Mouse (Mus musculus) brain, embryonic 14.5 days (tissue): ENCODE results near the gene Cntnap2. TPM values are rescaled to one million over a fixed set of nuclear protein-coding genes. Genes with fewer than 3 reads are reported as not detected.

ENCODE experiments used
- DNase-seq: peaks from one replicate; pipeline ENCODE4 v3.0.0-alpha.2; 2011; ENCODE audit warnings: low read depth
- CTCF ChIP-seq: fragments of 200-500 bp; IDR thresholded peaks from 2 replicates; pipeline ENCODE4 v1.5.1; 2012; ENCODE audit warnings: inconsistent platforms, mild to moderate bottlenecking, moderate library complexity, borderline replicate concordance; ENCODE audit not compliant: insufficient read depth, insufficient read length; ENCODE audit errors: extremely low read depth
- POLR2A ChIP-seq: fragments of 200-500 bp; IDR thresholded peaks from 2 replicates; pipeline ENCODE4 v1.6.1; 2012; ENCODE audit warnings: mild to moderate bottlenecking, inconsistent platforms, borderline replicate concordance; ENCODE audit not compliant: poor library complexity, insufficient read depth, insufficient read length, severe bottlenecking; ENCODE audit errors: extremely low read depth
- polyA plus RNA-seq: library from polyadenylated mRNA; depleted of rRNA; stranded (reverse); fragments of >200 nt; gene quantifications from 2 replicates; pipeline ENCODE4 v1.2.3, GENCODE M21; 2012; rRNA removed

The Cntnap2 gene
- polyA plus RNA-seq, result 75.8 and 77.9 TPM in 2 replicates

DNA sequence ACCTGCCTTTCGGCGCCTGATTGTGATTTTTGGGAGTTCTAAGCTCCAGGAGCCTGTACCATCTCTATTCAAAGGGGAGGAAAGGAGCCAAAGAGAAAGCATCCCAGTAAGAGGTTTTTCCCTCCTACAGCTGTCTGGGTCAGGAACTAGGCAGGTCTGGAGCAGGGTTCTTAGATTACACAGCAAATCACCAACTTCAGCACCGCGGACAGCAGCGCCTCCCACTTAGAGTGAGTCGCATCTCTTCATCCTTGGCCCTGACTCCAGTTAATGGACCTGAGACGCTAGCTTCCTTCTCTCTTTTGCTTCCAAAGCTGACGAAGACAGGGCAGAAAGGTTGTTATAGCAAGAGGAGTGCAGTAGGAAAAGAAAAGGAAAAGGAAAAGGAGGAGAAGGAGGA is at the start of gene Cntnap2:
Gene Cntnap2 (plus strand): TSS at position 267 of the 400 bp plus-strand sequence.
- DNase-seq, result peak; percentile 84
- TF ChIP-seq CTCF (no peak), POLR2A (no peak)

DNA sequence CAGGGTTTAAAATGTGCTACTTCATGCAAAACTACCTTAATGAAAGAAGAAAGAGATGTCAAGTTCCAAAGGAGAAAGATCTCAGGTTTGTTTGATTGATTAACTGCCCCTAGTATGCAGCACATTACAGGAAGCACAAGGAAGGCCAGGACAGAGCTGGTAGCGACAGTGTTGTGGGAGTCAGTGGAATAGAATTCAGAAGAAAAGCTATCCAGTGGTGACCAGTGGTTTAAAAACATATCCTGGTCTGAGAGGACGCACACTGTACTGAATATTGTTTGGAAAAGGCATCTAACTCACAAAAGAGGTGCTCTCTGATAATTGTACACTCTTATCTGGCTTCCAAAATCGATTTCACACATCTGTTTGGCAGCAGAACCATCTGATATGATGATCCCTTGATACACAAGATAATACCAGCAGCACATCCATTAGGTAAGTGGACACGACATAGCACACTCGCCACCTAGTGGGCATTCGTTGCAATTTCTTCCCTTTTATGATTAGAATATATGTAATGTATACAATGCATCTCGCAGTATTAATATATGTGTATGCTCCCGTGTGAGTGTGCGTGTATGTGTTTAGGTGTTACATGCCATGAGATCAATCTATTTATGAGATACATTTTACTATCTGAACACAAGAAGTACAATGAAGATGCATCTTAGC is 33.0 kb upstream of the Cntnap2 start:
- no peak for TF ChIP-seq POLR2A
- peak; percentile 67; the same call in 1 of the 2 replicates for TF ChIP-seq CTCF
- DNase-seq, result peak; percentile 85

DNA sequence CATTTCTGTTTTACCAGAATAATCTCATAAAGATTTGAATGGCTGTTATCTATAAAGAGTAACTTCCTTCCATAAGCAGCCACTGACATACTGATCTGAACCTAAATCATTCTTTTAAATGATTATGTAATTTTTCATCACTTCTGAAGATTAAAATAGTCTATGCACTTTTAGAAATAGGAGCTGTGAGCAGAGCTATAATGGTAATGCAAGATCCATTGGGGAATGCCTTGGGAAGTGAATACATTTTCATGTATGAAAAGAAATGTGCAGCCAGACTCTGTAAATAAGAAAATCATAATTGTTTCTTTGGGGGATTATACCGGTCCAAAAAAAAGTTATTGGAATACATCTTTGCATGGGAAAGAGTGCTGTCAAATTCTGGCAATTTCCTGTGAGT is 19.7 kb upstream of the Cntnap2 start:
- no peak for DNase-seq
- no peak for TF ChIP-seq POLR2A
- no peak for TF ChIP-seq CTCF

DNA sequence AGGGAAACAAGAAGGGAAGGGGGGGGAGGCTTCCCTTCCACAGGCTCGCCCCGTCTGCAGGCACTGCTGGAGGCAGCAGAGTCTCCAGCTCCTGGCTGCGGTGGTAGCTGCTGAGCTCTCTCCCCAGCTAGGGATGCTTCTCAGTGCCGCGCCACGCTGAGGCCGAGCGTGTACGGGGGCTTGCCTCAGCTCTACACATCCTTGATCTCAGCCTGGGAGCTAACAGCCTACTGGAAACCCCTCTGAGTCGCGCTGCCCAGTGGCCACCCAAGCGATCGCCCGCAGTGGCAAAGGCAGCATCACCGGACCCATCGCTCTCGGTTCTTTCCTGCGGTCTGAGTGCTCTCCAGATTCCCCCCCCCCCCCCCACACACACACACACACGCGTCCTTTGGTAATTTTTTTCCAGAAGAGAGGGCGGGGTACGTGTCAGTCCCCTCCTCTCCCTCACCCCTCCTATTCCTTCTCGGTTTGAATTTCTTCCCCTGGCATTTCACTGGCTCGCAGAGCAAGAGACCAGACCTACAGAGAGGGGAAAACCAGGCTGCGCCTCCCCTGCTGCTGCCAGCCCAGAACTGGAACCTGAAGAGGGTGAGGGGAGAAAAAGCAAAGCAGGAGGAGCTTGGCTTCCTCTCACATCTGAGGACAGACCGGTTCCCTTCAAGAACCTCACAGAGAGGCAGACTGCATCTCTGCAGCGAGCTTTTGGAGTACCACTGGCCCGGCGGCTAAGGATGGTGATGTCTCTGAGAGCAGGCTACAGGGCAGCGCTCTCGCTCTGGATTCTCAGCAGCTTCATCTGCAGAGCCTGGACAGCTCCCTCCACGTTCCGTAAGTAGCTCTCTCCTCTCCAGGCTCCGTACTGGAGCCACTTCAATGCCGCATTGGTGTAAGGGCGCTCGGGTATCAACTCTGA is 657 bp downstream of the Cntnap2 start:
- 0 out of 2 replicates have a peak, but pooled peaks have one; percentile 20 for TF ChIP-seq POLR2A
- no peak for TF ChIP-seq CTCF
- peak; percentile 85 for DNase-seq

DNA sequence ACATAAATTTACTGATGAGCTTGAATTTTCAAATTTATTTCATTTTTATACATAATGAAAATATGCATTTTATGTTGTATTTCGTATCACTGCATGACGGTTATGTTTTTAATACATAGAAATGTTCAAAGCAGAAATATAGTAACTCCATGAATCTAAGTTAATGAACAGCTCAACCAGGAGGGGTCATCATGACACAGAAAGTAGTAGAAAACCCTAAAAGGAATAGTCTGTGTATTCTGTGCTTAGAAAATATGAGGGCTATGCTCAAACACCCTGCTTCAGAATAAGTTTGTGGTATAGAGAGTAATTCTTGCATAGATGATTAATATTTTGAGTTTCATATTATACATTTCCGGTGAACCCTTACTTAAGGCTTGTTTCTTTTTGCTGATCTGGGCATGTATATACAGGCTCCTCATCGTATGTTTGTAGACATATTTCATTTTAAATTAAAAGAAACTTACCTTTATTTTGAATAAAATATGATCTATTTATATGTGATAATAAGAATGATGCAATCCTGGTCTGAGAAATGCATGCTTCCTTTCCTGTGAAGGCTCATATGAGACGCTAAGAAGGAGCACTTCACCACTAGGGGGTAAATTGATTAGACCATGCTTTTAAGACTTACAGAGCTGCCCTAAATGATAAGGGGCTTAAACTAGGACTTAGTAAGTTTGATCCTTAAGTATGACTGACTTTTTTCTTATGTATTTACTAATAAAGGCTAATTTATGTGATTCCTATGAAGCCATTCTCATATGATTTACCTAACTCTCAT is 3.2 kb downstream of the Cntnap2 start:
- TF ChIP-seq CTCF (peak; percentile 9; the same call in 1 of the 2 replicates), POLR2A (no peak)
- DNase-seq, result peak; percentile 75

DNA sequence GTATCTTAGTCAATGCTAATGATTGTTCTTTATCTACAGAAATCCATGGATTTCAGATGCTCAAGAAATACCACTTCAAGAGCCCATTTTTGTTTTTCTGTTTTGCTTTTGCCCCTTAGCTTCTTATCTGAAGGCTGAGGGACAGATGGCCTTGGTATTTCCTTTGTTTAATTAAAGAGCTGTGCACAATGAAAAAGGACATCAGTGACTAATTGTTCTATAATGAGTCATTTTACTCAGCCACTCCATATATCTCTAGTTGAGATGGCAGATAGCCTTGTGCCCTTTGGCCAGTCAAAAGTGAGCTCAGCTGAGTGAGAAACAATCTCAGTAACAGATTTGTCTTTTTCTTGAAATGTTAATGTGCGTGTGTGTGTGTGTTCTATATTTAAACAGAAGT is 29.1 kb downstream of the Cntnap2 start:
- DNase-seq, result no peak
- TF ChIP-seq POLR2A (no peak), CTCF (no peak)

DNA sequence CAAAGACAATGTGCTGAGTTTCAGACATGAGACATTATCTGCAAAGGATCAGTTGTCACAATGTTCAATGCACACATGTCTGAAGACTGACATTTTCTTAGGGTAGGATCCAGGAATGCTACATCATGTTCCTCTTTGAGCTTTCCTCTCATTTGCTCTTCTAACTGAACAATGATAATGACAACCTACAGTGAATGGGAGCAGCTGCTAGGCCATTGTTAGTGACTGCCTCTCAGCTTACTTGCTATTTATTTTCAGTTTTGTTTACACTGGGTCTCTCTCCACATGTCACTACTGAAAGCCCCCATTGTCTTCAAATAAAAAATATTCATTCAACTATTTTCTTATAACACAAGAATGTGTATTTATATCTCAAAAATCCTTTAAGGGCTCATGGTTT is 54.5 kb downstream of the Cntnap2 start:
- no peak for TF ChIP-seq POLR2A
- TF ChIP-seq CTCF, result no peak
- DNase-seq, result peak; percentile 23

DNA sequence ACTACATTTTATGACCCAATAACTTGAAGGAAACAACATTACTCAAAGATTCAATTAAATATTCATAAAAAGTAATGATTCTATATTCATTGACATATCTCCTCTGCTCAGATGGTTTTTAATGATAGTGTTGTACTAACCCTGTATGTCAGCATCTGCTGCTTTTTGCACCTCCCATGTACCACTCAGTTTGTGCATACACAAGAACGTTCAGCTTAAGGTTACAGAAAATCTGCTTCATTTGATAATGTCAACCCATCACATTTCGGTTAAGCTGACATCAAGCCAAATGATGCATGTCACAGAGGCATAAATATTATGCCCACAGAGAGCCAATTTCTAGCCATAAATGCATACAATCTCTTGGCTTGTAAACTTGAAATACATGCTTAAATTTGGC is 85.7 kb downstream of the Cntnap2 start:
- peak; percentile 76 for DNase-seq

DNA sequence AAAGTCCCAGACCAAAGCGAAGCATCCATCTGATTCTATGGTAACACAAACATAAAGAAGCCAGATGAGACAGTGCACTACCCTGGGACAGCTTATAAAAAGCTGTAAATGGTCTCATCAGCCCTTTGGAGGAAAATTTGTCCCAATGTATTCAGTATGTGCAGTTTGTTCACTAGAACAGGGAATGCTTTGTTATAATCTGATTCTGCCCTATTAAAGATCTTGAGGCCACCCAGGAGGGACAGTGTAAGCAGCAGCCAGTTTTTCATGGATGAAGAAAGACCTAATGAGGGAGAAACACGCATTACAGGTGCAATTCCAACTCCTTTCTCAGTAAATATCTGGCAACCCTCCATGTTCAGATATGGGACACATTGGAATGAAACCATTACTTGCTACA is 145.9 kb downstream of the Cntnap2 start:
- TF ChIP-seq CTCF, result no peak
- no peak for TF ChIP-seq POLR2A
- DNase-seq, result peak; percentile 14

More for the DNA sequence above, 85.7 kb downstream of the Cntnap2 start:
- no peak for TF ChIP-seq CTCF
- no peak for TF ChIP-seq POLR2A

DNA sequence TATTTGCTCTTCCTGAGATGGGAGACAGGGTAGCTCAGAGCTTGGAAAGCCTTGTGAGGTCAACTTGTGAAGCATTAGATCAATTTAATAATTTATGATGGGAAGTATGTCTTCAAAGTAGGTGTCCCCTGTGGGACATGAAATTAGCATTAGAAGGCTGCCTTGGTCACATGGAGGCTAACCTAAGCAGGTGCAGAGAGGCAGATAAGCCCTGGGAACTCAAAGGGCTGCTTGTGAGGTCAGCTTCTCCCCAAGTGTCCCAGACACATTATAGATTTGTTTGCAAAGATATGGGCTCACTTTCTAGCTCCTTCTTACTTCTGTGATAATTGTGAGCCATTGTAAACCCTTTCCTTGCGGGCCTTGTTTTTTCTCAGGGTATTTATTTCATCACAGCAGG is 155.2 kb downstream of the Cntnap2 start:
- DNase-seq, result peak; percentile 32
- no peak for TF ChIP-seq POLR2A
- no peak for TF ChIP-seq CTCF

DNA sequence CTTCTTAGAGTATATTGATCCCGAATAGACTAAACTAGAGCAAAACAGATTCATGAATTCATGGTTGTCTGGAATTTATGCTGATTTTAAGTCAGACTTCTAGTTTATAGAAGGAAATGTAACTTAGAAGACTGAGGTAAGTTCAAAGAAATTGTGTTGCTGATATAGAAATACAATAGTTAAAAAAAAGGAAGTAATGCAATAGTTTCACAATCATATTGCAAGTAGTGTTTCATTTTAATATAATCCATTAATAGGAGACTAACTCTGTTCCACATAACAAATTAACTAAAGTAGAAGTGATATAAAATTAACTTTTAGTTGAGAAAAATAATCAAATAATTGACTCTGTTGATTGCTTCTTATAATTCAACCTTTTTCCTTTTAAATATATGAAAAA is 169.8 kb downstream of the Cntnap2 start:
- no peak for DNase-seq

More for the DNA sequence above, 169.8 kb downstream of the Cntnap2 start:
- no peak for TF ChIP-seq CTCF
- no peak for TF ChIP-seq POLR2A
